In genomic region chr2:131088581-131088980, GRCm38 (mm10) we compare ENCODE assay signal across 25 mouse cellular contexts. TPM values are rescaled to one million over a fixed set of nuclear protein-coding genes. Genes with fewer than 3 reads are reported as not detected.
DNase-seq lines count a peak whose midpoint lies in the region; ATAC-seq lines count a peak whose summit lies in the region.
"Had no signal": no experiment of that assay in that cellular context is flagged by ENCODE, and none has a peak within 500 bp of the region (broad histone marks: within the 10 kb centered on the region; RNA-seq: fewer than 3 reads in every experiment).

No protein-coding gene starts in this region.

- DNase-seq in hindbrain, embryonic 10.5 days (ENCODE audit: low spot score) = no peak
- DNase-seq in lung, adult 18-20 months = no peak
- DNase-seq in cerebellum, adult 11 months = no peak
- DNase-seq: adrenal gland, postnatal 10 days; B cell, adult 2 months; cerebellum, adult 2 months; cerebellum, postnatal 10 days; gastrocnemius, postnatal 10 days; heart, postnatal 14 days had no signal

- H3K9me3 ChIP-seq in hindbrain, embryonic 13.5 days = no peaks in the 10 kb centered on the region
- no peaks in the 10 kb centered on the region for H3K9me3 ChIP-seq in hindbrain, embryonic 10.5 days
- no peaks in the 10 kb centered on the region for H3K9me3 ChIP-seq in lung, embryonic 16.5 days (ENCODE audit: control insufficient read depth, low read length)
- H3K9me3 ChIP-seq: embryonic facial prominence, embryonic 10.5 days; G1E had no signal

- H3K27ac ChIP-seq in hindbrain, embryonic 13.5 days = no peak overlapping the region
- no peak overlapping the region for H3K27ac ChIP-seq in hindbrain, embryonic 10.5 days
- no peak overlapping the region for H3K27ac ChIP-seq in lung, embryonic 16.5 days (ENCODE audit: low read length)
- H3K27ac ChIP-seq in brown adipose tissue, adult 24 weeks (replicated peaks; ENCODE audit: low read depth, low read length) = peak overlapping the region; percentile 20; the same call in 1 of the 2 replicates
- H3K27ac ChIP-seq: embryonic facial prominence, embryonic 10.5 days had no signal

- no peak overlapping the region for H3K4me3 ChIP-seq in hindbrain, embryonic 13.5 days
- H3K4me3 ChIP-seq in hindbrain, embryonic 10.5 days = no peak overlapping the region
- H3K4me3 ChIP-seq in lung, embryonic 16.5 days (ENCODE audit: low read length) = no peak overlapping the region
- H3K4me3 ChIP-seq in brown adipose tissue, adult 24 weeks (ENCODE audit: insufficient read depth, low read depth, low read length) = no peak overlapping the region
- H3K4me3 ChIP-seq: embryonic facial prominence, embryonic 10.5 days had no signal

- H3K27me3 ChIP-seq in hindbrain, embryonic 13.5 days = no peaks in the 10 kb centered on the region
- no peaks in the 10 kb centered on the region for H3K27me3 ChIP-seq in hindbrain, embryonic 10.5 days (ENCODE audit: insufficient read depth, poor library complexity, severe bottlenecking)
- no peaks in the 10 kb centered on the region for H3K27me3 ChIP-seq in lung, embryonic 16.5 days (ENCODE audit: control insufficient read depth, insufficient read depth, low read depth, low read length)

- 76% methylated on average over 4 of the region's 4 CpGs for WGBS in hindbrain, embryonic 13.5 days
- WGBS in hindbrain, embryonic 10.5 days = 83% methylated on average over 4 of the region's 4 CpGs
- 67% methylated on average over 4 of the region's 4 CpGs for WGBS in lung, embryonic 16.5 days

- ATAC-seq in hindbrain, embryonic 13.5 days (ENCODE audit: low FRiP score) = no peak
- peak; percentile 26; the same call in 1 of the 2 replicates for ATAC-seq in lung, embryonic 16.5 days (ENCODE audit: low read depth)
- peak; percentile 40; the same call in 1 of the 2 replicates for ATAC-seq in megakaryocyte progenitor cell, adult 5-6 weeks (replicated peaks; ENCODE audit: poor library complexity)
- ATAC-seq: CD4-positive, CD25-positive, alpha-beta regulatory T cell, adult 4 months; forebrain, embryonic 14.5 days; hindbrain, embryonic 16.5 days; inflammation-experienced regulatory T-cells, adult 6 months; intestine, postnatal 0 days had no signal

- 0 out of 2 replicates have a peak overlapping the region, but pooled peaks have one; percentile 0 for H3K9ac ChIP-seq in hindbrain, embryonic 13.5 days
- no peak overlapping the region for H3K9ac ChIP-seq in lung, embryonic 16.5 days (ENCODE audit: low read length)

- H3K4me2 ChIP-seq in hindbrain, embryonic 13.5 days = no peak overlapping the region
- no peak overlapping the region for H3K4me2 ChIP-seq in lung, embryonic 16.5 days (ENCODE audit: low read depth, low read length)

- no peaks in the 10 kb centered on the region for H3K4me1 ChIP-seq in hindbrain, embryonic 13.5 days (replicated peaks)
- H3K4me1 ChIP-seq in hindbrain, embryonic 10.5 days (replicated peaks) = peaks cover 17% of the 10 kb centered on the region
- no peaks in the 10 kb centered on the region for H3K4me1 ChIP-seq in lung, embryonic 16.5 days (replicated peaks; ENCODE audit: control insufficient read depth, insufficient read depth, low read length)
- peaks cover 5% of the 10 kb centered on the region; the same call in 1 of the 2 replicates for H3K4me1 ChIP-seq in brown adipose tissue, adult 24 weeks (ENCODE audit: control insufficient read depth, insufficient read depth, insufficient read length, low read length)

- no peaks in the 10 kb centered on the region for H3K36me3 ChIP-seq in hindbrain, embryonic 13.5 days
- H3K36me3 ChIP-seq in hindbrain, embryonic 10.5 days = no peaks in the 10 kb centered on the region
- H3K36me3 ChIP-seq in lung, embryonic 16.5 days (ENCODE audit: control insufficient read depth, insufficient read depth, low read length) = no peaks in the 10 kb centered on the region
- H3K36me3 ChIP-seq: embryonic facial prominence, embryonic 10.5 days; G1E had no signal

RNA-seq across cellular contexts. Expression of gene Siglec1, which starts 2.0 kb away (rescaled TPM):
- polyA plus RNA-seq in hindbrain, embryonic 13.5 days (2015; fragmentation: Nextera tagmentation; extraction: Ambion mirVana) = 0.18 and 0.23 TPM in 2 replicates
- 0.10 and 0.16 TPM in 2 replicates for polyA plus RNA-seq in hindbrain, embryonic 10.5 days (2016; fragmentation: Nextera tagmentation; extraction: Ambion mirVana)
- 0.34 and 0.59 TPM in 2 replicates for polyA plus RNA-seq in lung, embryonic 16.5 days (2015; fragmentation: Nextera tagmentation; extraction: Ambion mirVana)
- 1.0 and 1.2 TPM in 2 replicates for polyA plus RNA-seq in brown adipose tissue, adult 24 weeks (2012; ENCODE audit: insufficient read depth, insufficient read length, missing spikeins)
- 0.05 and 0.07 TPM in 2 replicates for total RNA-seq in megakaryocyte progenitor cell, adult 5-6 weeks (2015)
- 0.10 TPM in 1 of 2 replicates, not detected in the other for total RNA-seq in megakaryocyte progenitor cell, adult 5-6 weeks (2017)
- polyA plus RNA-seq: CD4-positive, CD25-positive, alpha-beta regulatory T cell, adult 4 months; G1E; inflammation-experienced regulatory T-cells, adult 6 months had no signal

RNA-seq across cellular contexts. Expression of gene Adam33, which starts 25.0 kb away (rescaled TPM):
- polyA plus RNA-seq in hindbrain, embryonic 13.5 days (2015; fragmentation: Nextera tagmentation; extraction: Ambion mirVana) = 0.70 and 0.91 TPM in 2 replicates
- polyA plus RNA-seq in hindbrain, embryonic 10.5 days (2016; fragmentation: Nextera tagmentation; extraction: Ambion mirVana) = 0.29 and 0.55 TPM in 2 replicates
- polyA plus RNA-seq in lung, embryonic 16.5 days (2015; fragmentation: Nextera tagmentation; extraction: Ambion mirVana) = 6.5 and 7.1 TPM in 2 replicates
- 1.3 and 2.3 TPM in 2 replicates for polyA plus RNA-seq in brown adipose tissue, adult 24 weeks (2012; ENCODE audit: insufficient read depth, insufficient read length, missing spikeins)
- not detected in 2 replicates for total RNA-seq in megakaryocyte progenitor cell, adult 5-6 weeks (2015)
- not detected in 2 replicates for total RNA-seq in megakaryocyte progenitor cell, adult 5-6 weeks (2017)
- polyA plus RNA-seq: G1E had no signal

RNA-seq across cellular contexts. Expression of gene Hspa12b, which starts 38.5 kb away (rescaled TPM):
- polyA plus RNA-seq in hindbrain, embryonic 13.5 days (2015; fragmentation: Nextera tagmentation; extraction: Ambion mirVana) = 3.9 and 4.6 TPM in 2 replicates
- polyA plus RNA-seq in hindbrain, embryonic 10.5 days (2016; fragmentation: Nextera tagmentation; extraction: Ambion mirVana) = 6.4 and 7.6 TPM in 2 replicates
- 16.0 and 17.2 TPM in 2 replicates for polyA plus RNA-seq in lung, embryonic 16.5 days (2015; fragmentation: Nextera tagmentation; extraction: Ambion mirVana)
- polyA plus RNA-seq in brown adipose tissue, adult 24 weeks (2012; ENCODE audit: insufficient read depth, insufficient read length, missing spikeins) = 7.0 and 9.6 TPM in 2 replicates
- total RNA-seq in megakaryocyte progenitor cell, adult 5-6 weeks (2015) = 0.12 TPM in 1 of 2 replicates, not detected in the other
- 0.44 TPM in 1 of 2 replicates, not detected in the other for total RNA-seq in megakaryocyte progenitor cell, adult 5-6 weeks (2017)
- polyA plus RNA-seq: CD4-positive, CD25-positive, alpha-beta regulatory T cell, adult 4 months had no signal

RNA-seq across cellular contexts. Expression of gene Gm11037, which starts 44.7 kb away (rescaled TPM):
- polyA plus RNA-seq in hindbrain, embryonic 13.5 days (2015; fragmentation: Nextera tagmentation; extraction: Ambion mirVana) = not detected in 2 replicates
- polyA plus RNA-seq in hindbrain, embryonic 10.5 days (2016; fragmentation: Nextera tagmentation; extraction: Ambion mirVana) = not detected in 2 replicates
- not detected in 2 replicates for polyA plus RNA-seq in lung, embryonic 16.5 days (2015; fragmentation: Nextera tagmentation; extraction: Ambion mirVana)
- polyA plus RNA-seq in brown adipose tissue, adult 24 weeks (2012; ENCODE audit: insufficient read depth, insufficient read length, missing spikeins) = not detected in 2 replicates
- total RNA-seq in megakaryocyte progenitor cell, adult 5-6 weeks (2015) = not detected in 2 replicates
- not detected in 2 replicates for total RNA-seq in megakaryocyte progenitor cell, adult 5-6 weeks (2017)
- total RNA-seq: adrenal gland, postnatal 10 days; adrenal gland, postnatal 4 days; G1E; gastrocnemius, postnatal 10 days; heart, postnatal 14 days had no signal
- polyA plus RNA-seq: CD4-positive, CD25-positive, alpha-beta regulatory T cell, adult 4 months; cerebellum, adult 2 months; embryonic facial prominence, embryonic 10.5 days; embryonic facial prominence, embryonic 14.5 days; forebrain, embryonic 14.5 days; G1E; gonadal fat pad, adult 2 months; heart, embryonic 14.5 days; hindbrain, embryonic 11.5 days; hindbrain, embryonic 16.5 days; inflammation-experienced regulatory T-cells, adult 6 months; intestine, postnatal 0 days had no signal

RNA-seq across cellular contexts. Expression of gene Gfra4, which starts 45.7 kb away (rescaled TPM):
- 26.7 and 28.7 TPM in 2 replicates for polyA plus RNA-seq in hindbrain, embryonic 13.5 days (2015; fragmentation: Nextera tagmentation; extraction: Ambion mirVana)
- polyA plus RNA-seq in hindbrain, embryonic 10.5 days (2016; fragmentation: Nextera tagmentation; extraction: Ambion mirVana) = 4.9 and 6.1 TPM in 2 replicates
- polyA plus RNA-seq in lung, embryonic 16.5 days (2015; fragmentation: Nextera tagmentation; extraction: Ambion mirVana) = 8.2 and 9.3 TPM in 2 replicates
- 9.6 and 10.9 TPM in 2 replicates for polyA plus RNA-seq in brown adipose tissue, adult 24 weeks (2012; ENCODE audit: insufficient read depth, insufficient read length, missing spikeins)
- total RNA-seq in megakaryocyte progenitor cell, adult 5-6 weeks (2015) = not detected in 2 replicates
- not detected in 2 replicates for total RNA-seq in megakaryocyte progenitor cell, adult 5-6 weeks (2017)
- total RNA-seq: G1E had no signal
- polyA plus RNA-seq: CD4-positive, CD25-positive, alpha-beta regulatory T cell, adult 4 months; G1E had no signal
